Mouse (Mus musculus): ENCODE results near the gene Klhl13.
A peak's percentile ranks its signal among the peaks of the same experiment; 100 is the strongest.

DNA sequence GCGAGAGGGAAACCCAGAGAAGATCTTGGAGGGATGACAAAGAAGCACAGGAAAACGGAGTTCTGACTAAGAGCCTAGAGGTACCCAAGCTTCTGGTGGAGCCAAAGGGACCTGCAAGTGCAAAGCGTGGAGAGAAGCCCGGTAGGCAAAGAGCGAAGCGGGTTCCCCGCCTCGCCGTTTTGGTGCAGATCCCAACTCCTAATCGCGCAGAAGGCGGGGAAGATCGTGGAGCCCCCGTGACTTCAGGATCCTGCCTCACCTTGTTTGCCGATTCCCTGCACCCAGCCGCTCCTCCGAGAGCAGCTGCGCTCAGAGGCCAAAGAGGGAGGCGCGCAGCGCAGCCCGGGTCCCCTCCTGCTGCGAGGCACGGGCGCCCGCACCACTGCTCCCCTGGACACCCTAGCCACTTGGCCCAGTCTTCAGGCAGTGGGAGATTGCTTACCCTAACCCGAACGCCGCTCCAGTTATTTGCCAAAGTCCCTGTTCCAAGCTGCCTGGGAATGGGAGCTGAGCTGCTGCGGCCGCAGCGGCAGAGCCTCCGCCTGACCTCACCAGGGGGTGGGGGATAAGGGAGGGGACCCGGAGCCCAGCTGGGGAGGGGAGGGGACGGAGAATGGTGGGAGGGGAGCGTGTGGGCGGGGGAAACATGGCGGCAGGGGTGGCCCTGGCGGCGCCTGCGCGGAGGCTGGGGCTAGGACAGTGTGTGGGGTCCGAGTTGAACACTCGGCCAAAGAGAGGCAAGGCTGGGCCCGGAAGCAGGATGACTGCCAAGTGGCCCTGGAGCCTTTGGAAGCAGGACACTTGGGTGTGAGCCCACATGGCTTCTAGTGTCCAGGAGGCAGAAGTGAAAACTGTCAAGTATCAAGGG is at the start of gene Klhl13:
- TF ChIP-seq POLR2A (IDR thresholded peaks at IDR 0.05; ENCODE audit: borderline replicate concordance, extremely low read depth, low read depth, low read length), result peak; percentile 32; the same call in 1 of the 2 replicates
- no peak for TF ChIP-seq CTCF (IDR thresholded peaks at IDR 0.05; ENCODE audit: insufficient read depth, low read length)
